Mouse (Mus musculus): Measurements from ENCODE around the gene Mmab. TPM values are rescaled to one million over a fixed set of nuclear protein-coding genes. Genes with fewer than 3 reads are reported as not detected.

The Mmab gene
- polyA plus RNA-seq (2017; shearing (Covaris generic)): 11.8 TPM

GRCm38 (mm10) chr5:114443566-114444367 lies at the start of gene Mmab, which contains the start of gene Mvk:
Gene Mmab (minus strand): TSS chr5:114444060.
Gene Mvk (plus strand): TSS chr5:114444269.

Other genes with a start within 250 kb of the Mmab start
- not detected for gene Foxn4, start 170.3 kb downstream of the Mmab start, polyA plus RNA-seq (2017; shearing (Covaris generic))
- 0.96 TPM for gene Myo1h, start 154.9 kb downstream of the Mmab start, polyA plus RNA-seq (2017; shearing (Covaris generic))
- 217 TPM for gene Kctd10, start 63.6 kb downstream of the Mmab start, polyA plus RNA-seq (2017; shearing (Covaris generic))
- gene Ube3b, start 63.5 kb downstream of the Mmab start, polyA plus RNA-seq (2017; shearing (Covaris generic)): 60.5 TPM
- gene Mvk, start 209 bp upstream of the Mmab start, polyA plus RNA-seq (2017; shearing (Covaris generic)): 34.3 TPM
- gene Fam222a, start 124.0 kb upstream of the Mmab start, polyA plus RNA-seq (2017; shearing (Covaris generic)): 4.7 TPM
- gene Trpv4, start 214.4 kb upstream of the Mmab start, polyA plus RNA-seq (2017; shearing (Covaris generic)): 0.63 TPM
- 238 TPM for gene Gltp, start 246.9 kb upstream of the Mmab start, polyA plus RNA-seq (2017; shearing (Covaris generic))